Mouse (Mus musculus): Measurements from ENCODE around the gene Polm. TPM values are rescaled to one million over a fixed set of nuclear protein-coding genes. Genes with fewer than 3 reads are reported as not detected.

Gene Polm
- 18.9 and 24.5 TPM in 2 replicates for polyA plus RNA-seq (2012; rRNA removed)

DNA sequence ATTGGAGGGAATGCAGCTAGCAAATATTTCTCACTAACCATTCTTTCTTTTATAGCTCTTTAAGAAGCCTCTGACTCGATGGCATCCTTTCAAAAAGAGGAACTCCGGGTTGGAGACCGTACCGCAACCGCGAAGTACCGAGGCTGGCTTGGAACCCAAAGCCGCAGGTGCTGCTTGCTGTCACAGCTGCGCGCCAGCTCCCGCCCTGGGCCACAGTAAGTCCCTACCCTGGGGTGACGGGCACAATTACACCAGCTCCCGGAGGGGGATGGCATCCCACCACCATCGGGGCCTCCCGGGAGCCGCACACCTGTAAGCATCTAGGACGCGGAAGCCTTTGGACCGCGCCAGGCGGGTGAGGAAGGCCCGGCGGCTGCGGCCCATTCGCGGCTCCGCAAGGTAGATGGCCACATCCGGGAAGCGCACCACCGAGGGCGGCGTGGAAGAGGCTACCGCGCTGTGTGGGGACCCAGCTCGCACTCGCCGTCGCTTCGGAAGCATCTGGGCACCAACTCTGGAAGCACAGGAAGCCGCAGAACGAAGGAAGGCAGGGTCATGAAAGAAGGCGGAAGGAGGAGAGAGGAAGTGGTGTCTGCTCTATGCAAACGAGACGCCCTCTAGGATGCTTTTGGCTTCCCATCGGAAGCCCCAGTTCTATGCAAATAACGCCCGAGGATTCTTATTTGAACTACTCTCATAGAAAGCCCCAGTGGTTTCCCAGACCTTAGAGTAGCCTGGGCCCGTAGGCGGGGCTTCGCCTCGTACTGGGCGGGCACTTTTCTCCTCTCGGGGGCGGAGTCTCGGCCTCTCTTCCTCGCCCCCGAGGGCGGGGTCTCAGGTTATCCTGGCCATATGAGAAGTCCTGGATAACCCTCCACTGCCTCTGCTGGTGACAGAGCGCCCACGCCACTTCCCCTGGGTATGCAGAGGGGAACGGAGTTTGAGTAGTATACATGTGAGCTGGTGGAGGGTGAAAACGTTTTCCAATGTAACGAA lies at the start of gene Polm:
Gene Polm (minus strand): TSS at position 766 of the 996 bp plus-strand sequence.
- peak; percentile 70 for TF ChIP-seq CTCF (IDR thresholded peaks at IDR 0.05; ENCODE audit: borderline replicate concordance, extremely low read depth, insufficient read depth, insufficient read length)
- no peak for TF ChIP-seq POLR2A (IDR thresholded peaks at IDR 0.05; ENCODE audit: borderline replicate concordance, extremely low read depth, insufficient read depth, insufficient read length, poor library complexity, severe bottlenecking)

DNA sequence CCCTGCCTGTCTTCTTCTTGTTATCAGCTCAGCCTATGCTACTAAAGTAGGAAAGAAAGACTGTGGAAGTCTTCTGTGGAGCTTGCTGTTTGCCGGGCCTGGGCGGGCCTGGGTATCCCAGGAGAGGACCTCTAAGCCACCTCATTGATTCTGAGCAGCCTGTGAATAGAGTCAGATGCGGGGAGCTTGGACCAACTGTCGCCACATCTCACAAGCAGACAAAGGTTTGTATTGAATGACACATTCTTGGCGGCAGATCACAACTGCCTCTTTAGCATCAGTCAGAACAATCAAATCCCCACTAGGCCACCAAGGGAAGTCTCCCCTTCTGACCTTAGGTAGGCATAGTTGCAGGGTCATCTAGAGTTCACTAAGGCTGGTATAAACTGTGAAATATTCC lies 49.4 kb upstream of the Polm start:
- TF ChIP-seq POLR2A (IDR thresholded peaks at IDR 0.05; ENCODE audit: borderline replicate concordance, extremely low read depth, insufficient read depth, insufficient read length, poor library complexity, severe bottlenecking) (no peak), CTCF (IDR thresholded peaks at IDR 0.05; ENCODE audit: borderline replicate concordance, extremely low read depth, insufficient read depth, insufficient read length) (no peak)

More for the DNA sequence above, at the start of gene Polm:
- peak; percentile 96 for DNase-seq (ENCODE audit: low read depth)

DNA sequence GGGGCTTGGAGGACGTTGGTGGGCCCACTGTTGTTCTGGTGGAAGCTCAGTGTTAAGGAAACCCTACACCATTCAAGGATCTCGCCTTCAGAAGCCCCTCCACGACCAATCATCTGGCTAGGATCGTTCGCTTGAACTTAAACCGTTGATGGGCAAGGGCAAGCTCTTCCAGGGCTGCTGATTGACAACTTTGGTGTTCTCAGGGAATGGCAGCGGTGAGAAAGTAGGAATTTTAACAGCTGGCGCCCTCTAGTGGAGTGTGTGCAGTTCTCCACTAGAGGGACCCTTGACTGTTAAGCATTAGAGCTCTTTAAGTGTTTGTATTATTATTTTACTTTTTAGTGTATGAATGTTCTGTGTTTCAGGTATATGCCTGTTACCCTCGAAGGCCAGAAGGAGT lies 48.4 kb upstream of the Polm start:
- TF ChIP-seq CTCF (IDR thresholded peaks at IDR 0.05; ENCODE audit: borderline replicate concordance, extremely low read depth, insufficient read depth, insufficient read length) (peak; percentile 81), POLR2A (IDR thresholded peaks at IDR 0.05; ENCODE audit: borderline replicate concordance, extremely low read depth, insufficient read depth, insufficient read length, poor library complexity, severe bottlenecking) (no peak)
- DNase-seq (ENCODE audit: low read depth), result peak; percentile 80

More for the DNA sequence above, 49.4 kb upstream of the Polm start:
- DNase-seq (ENCODE audit: low read depth), result peak; percentile 59

DNA sequence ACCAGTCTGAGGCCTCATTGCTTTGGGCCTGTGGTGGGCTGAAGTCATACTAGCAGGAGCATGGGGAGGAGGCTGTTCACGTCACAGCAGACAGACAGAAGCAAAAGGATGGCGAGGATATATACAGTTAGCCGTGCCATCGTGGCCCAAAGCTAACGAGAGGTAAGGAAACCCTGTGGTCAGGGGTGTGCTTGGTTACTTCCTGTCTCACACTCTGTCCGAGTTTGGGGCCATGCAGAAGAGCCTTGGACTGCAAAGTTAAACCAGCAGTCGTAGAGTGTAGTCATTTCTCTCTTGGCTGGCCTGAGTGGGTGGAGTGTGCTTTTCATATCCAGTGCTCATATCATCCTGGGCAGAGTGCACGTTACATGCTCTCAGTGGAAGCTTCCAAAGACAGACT lies 44.7 kb upstream of the Polm start:
- DNase-seq (ENCODE audit: low read depth), result no peak
- TF ChIP-seq CTCF (IDR thresholded peaks at IDR 0.05; ENCODE audit: borderline replicate concordance, extremely low read depth, insufficient read depth, insufficient read length), result no peak
- no peak for TF ChIP-seq POLR2A (IDR thresholded peaks at IDR 0.05; ENCODE audit: borderline replicate concordance, extremely low read depth, insufficient read depth, insufficient read length, poor library complexity, severe bottlenecking)

DNA sequence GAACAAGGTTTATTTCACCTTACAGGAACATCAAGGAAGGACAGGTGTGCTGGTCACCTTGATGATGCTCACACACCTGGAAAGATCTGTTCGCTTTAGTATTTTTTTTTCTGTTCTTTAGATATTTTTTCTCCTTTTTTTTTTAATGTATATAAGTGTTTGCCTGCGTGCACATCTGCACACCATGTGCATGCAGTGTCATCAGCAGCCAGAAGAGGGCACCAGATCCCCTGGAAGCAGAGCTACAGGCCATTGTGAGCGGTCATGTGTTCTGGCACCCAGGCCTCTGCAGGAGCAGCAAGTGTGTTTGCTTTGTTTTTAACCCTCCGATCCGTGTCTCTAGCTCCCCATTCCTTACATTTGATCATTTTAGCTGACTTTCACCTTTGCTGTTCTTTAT lies 42.1 kb upstream of the Polm start:
- no peak for TF ChIP-seq POLR2A (IDR thresholded peaks at IDR 0.05; ENCODE audit: borderline replicate concordance, extremely low read depth, insufficient read depth, insufficient read length, poor library complexity, severe bottlenecking)
- TF ChIP-seq CTCF (IDR thresholded peaks at IDR 0.05; ENCODE audit: borderline replicate concordance, extremely low read depth, insufficient read depth, insufficient read length), result peak; percentile 75
- DNase-seq (ENCODE audit: low read depth), result peak; percentile 69

DNA sequence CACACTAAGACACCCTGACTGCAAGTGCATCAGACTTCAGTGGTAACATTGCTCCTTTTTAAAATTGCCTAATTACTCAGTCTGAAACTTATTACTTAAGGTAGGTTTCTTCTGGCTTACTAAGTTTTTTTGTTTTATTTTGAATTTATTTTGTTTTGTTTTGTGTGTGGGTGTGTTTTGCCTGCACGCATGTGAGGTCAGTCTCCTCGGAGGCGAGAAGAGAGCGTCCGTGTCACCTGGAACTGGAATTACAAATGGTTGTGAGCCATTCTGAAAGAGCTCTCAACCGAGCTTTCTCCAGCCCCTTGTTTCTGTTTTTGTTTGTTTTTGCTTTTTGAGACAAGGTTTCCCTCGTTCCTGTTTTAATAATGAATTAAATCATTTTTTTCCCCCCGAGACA lies 40.8 kb upstream of the Polm start:
- DNase-seq (ENCODE audit: low read depth), result no peak
- TF ChIP-seq CTCF (IDR thresholded peaks at IDR 0.05; ENCODE audit: borderline replicate concordance, extremely low read depth, insufficient read depth, insufficient read length) (no peak), POLR2A (IDR thresholded peaks at IDR 0.05; ENCODE audit: borderline replicate concordance, extremely low read depth, insufficient read depth, insufficient read length, poor library complexity, severe bottlenecking) (no peak)

DNA sequence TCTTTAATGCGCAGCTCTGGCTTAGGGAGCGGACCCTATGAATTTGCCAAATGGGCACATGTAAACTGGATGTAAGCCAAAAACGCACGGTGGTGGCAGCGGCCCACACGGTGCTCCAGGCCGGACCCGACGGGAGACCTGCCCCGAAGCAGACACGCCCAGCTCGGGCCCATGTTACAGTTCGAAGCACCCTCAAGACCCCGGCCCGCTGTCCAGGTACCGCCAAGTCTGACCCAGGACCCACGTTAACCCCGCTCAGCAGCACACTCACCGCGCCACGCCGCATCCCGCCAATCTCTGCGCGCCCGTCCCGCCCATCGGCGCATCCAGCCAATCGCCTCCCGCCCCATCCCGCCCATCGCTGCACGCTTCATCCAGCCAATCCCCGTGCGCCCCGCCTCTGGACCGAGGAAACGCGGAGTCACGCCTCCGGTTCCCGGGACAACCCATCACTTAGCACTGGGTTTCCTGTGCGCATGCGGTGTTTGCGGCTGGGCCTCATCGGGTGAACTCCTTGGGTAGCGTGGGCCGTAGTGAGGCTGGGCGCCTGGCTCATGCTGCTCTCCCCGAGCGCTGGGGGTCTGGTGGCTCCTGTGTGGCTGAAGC lies 40.2 kb upstream of the Polm start, which contains the start of gene Pold2:
Gene Pold2 (minus strand): TSS at position 372 of the 606 bp plus-strand sequence.
- peak; percentile 99 for DNase-seq (ENCODE audit: low read depth)
- TF ChIP-seq POLR2A (IDR thresholded peaks at IDR 0.05; ENCODE audit: borderline replicate concordance, extremely low read depth, insufficient read depth, insufficient read length, poor library complexity, severe bottlenecking), result peak; percentile 41; the same call in 1 of the 2 replicates
- no peak for TF ChIP-seq CTCF (IDR thresholded peaks at IDR 0.05; ENCODE audit: borderline replicate concordance, extremely low read depth, insufficient read depth, insufficient read length)

DNA sequence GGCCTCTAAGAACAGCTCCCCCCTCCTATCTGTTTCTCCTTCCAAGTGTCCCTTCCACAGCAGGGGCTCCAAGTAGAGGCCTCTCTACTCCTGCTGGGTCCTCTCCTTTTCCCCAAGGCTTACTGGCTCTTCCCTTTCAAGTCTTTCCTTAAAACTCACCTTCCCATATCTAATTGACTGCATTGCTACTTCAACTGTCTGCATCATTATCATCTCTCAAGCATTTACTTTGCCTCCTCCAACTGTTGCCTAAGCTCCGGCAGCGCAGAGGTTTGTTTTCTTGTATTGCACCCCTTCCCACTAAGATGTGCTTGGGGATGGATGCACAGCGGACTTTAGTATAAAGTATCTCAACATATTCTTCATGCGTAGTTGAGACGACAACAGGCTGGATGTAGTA lies 39.6 kb upstream of the Polm start:
- TF ChIP-seq CTCF (IDR thresholded peaks at IDR 0.05; ENCODE audit: borderline replicate concordance, extremely low read depth, insufficient read depth, insufficient read length), result no peak
- TF ChIP-seq POLR2A (IDR thresholded peaks at IDR 0.05; ENCODE audit: borderline replicate concordance, extremely low read depth, insufficient read depth, insufficient read length, poor library complexity, severe bottlenecking), result no peak
- DNase-seq (ENCODE audit: low read depth), result peak; percentile 14

DNA sequence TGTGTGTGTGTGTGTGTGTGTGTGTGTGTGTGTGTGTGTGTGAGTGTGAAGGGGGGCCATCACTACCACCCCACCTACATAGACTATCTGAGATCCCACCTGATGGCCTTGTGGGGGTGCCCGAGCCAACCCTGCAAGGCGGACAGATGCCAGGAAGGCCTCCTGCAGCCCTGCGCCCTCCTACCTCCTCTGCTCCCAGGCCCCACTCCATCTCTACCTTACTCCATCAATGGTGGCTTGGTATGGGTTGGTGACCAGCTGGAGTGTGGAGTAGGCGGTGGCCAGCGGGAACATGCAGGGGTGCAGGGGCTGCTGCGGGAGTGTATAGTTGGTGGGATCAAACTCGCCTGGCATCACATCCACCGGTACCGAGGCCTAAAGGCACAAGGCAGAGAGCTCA lies 35.4 kb upstream of the Polm start:
- no peak for TF ChIP-seq CTCF (IDR thresholded peaks at IDR 0.05; ENCODE audit: borderline replicate concordance, extremely low read depth, insufficient read depth, insufficient read length)
- TF ChIP-seq POLR2A (IDR thresholded peaks at IDR 0.05; ENCODE audit: borderline replicate concordance, extremely low read depth, insufficient read depth, insufficient read length, poor library complexity, severe bottlenecking), result no peak
- DNase-seq (ENCODE audit: low read depth), result no peak

DNA sequence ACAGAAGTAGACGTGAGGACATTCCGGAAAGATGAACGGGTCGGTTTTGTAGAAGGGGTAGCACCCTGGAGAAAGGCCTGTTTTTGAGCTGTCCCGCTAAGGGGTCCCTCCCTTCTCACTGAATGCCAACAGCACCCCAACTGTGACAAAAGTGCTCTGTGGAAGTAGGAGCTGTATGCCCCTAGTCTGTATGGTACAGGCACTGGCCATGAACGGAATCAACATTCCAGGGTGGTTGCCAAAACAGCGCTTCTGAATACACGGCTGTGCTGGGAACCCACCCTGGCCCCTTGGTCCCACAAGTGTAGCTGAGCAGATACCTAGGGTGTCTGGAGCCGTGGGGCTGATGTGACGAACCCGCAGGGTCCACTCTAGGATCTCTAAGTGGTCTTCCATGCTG lies 34.9 kb upstream of the Polm start:
- no peak for TF ChIP-seq CTCF (IDR thresholded peaks at IDR 0.05; ENCODE audit: borderline replicate concordance, extremely low read depth, insufficient read depth, insufficient read length)
- no peak for TF ChIP-seq POLR2A (IDR thresholded peaks at IDR 0.05; ENCODE audit: borderline replicate concordance, extremely low read depth, insufficient read depth, insufficient read length, poor library complexity, severe bottlenecking)
- DNase-seq (ENCODE audit: low read depth), result no peak

DNA sequence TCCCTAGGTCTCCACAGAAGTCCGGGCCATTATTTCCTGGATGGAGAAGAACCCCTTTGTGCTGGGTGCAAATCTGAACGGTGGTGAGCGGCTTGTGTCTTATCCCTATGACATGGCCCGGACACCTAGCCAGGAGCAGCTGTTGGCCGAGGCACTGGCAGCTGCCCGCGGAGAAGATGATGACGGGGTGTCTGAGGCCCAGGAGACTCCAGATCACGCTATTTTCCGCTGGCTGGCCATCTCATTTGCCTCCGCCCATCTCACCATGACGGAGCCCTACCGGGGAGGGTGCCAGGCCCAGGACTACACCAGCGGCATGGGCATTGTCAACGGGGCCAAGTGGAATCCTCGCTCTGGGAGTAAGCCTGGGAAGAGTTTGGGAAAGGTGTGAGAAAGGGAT lies 32.3 kb upstream of the Polm start:
- TF ChIP-seq POLR2A (IDR thresholded peaks at IDR 0.05; ENCODE audit: borderline replicate concordance, extremely low read depth, insufficient read depth, insufficient read length, poor library complexity, severe bottlenecking), result no peak
- no peak for TF ChIP-seq CTCF (IDR thresholded peaks at IDR 0.05; ENCODE audit: borderline replicate concordance, extremely low read depth, insufficient read depth, insufficient read length)
- no peak for DNase-seq (ENCODE audit: low read depth)

Data from brain, embryonic 14.5 days (tissue).